Mouse (Mus musculus): ENCODE results near the gene Dag1. TPM values are rescaled to one million over a fixed set of nuclear protein-coding genes. Genes with fewer than 3 reads are reported as not detected.

The Dag1 gene
- total RNA-seq, 2 experiments from 2014 or later, result 320 to 353 TPM

DNA sequence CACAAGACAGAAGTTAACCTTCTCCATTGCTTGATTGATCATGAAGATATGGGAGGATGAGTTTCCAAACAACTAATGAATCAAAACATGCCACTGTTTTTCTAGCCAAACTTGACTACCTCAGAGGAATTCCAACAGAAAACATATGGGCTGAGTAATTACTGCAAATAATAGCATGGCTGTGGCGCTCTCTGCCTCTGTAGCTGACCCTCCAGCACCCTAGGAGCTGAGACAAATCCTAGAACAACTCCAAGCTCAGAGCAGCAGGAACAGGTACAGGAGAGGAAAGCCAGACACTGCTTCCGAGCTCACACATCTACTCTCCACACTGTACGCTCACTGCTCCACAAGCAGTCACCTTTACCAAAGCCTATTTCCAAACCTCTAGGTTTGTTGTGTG is 24.9 kb downstream of the Dag1 start:
- intact Hi-C loops (cut with DNase I), result loop anchor here (2.0 kb wide), 1 partner anchor 26 kb away; no protein-coding TSS in a partner anchor
- no peak for DNase-seq

- DNase-seq, result no peak
- intact Hi-C loops (cut with DNase I), result loop anchor here (2.0 kb wide), 1 partner anchor 26 kb away; no protein-coding TSS in a partner anchor
Measured at GRCm38 (mm10) chr9:108238402-108238801, 25.4 kb downstream of the Dag1 start.

- no peak for DNase-seq
- intact Hi-C loops (cut with DNase I), result no loop called here
Measured at GRCm38 (mm10) chr9:108234682-108235081, 29.1 kb downstream of the Dag1 start.

DNA sequence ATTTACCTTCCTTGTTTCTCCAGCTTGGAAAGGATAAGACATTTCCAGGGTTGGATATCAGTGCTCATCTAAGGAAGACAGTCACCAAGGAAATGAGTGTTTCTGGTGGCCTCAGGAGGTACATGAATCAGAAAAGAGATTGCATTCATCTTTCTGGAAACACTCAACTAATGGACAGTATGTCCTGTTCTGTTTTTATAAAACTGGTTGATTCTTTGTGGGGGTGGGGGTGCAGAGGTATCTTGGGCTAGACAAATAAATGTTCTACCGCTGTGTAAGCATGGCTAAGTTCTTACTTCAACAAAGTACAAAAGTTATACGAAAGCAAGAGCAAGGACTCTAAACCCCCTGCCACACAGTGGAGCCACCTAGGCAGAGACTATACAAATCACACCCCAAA is 30.9 kb downstream of the Dag1 start:
- intact Hi-C loops (cut with DNase I), result no loop called here
- no peak for DNase-seq

GRCm38 (mm10) chr9:108227911-108228649 is 35.7 kb downstream of the Dag1 start:
- intact Hi-C loops (cut with DNase I), result no loop called here
- DNase-seq, result no peak

GRCm38 (mm10) chr9:108225166-108225565 is 38.6 kb downstream of the Dag1 start:
- DNase-seq, result no peak
- intact Hi-C loops (cut with DNase I), result no loop called here

DNA sequence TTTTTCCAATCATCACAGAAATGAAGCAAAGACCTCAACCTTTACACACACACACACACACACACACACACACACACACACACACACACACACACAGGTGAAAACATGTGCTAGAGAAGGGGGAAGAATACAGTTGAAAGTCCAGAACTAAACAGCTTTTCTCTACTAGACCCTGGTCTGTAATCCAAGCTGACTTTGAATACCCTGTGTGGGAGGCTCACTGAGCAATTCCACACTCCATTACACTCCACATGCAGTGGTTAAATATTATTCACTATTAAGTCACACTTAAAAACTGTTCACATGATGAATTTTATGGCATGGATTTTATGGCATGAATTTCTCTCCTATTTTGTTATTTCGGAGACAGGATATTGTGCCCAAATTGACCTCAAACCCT is 40.1 kb downstream of the Dag1 start:
- intact Hi-C loops (cut with DNase I), result loop anchor here (5.0 kb wide), 1 partner anchor 39 kb away; the partner anchor contains the start of gene Dag1
- DNase-seq, result no peak

DNA sequence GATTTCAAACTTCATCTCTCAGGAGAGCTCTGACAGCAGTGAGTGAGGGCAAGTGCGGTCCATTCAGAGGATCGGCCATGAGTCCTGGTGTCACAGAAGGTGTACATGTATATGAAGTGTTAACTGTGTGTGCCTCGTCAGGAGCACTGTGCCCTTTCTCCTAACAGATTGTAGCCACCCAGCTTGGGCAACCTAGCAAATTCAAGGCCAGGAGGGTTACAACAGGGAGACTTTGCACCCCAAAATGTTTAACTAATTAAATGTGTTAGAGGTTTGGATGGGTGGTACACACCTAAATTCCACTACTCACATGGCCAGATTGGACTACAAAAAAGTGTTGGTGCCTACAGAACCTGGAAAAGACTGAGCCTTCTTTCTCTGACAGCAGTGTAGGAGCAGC is 42.2 kb downstream of the Dag1 start:
- intact Hi-C loops (cut with DNase I), result loop anchor here (5.0 kb wide), 1 partner anchor 41 kb away; the partner anchor contains the start of gene Dag1

GRCm38 (mm10) chr9:108220380-108220774 is 43.4 kb downstream of the Dag1 start:
- intact Hi-C loops (cut with DNase I), result loop anchor here (5.0 kb wide), 1 partner anchor 42 kb away; the partner anchor contains the start of gene Dag1
- DNase-seq, result peak; percentile 25 to 48

More for the DNA sequence above, 42.2 kb downstream of the Dag1 start:
- DNase-seq, result no peak

- DNase-seq, result no peak
- intact Hi-C loops (cut with DNase I), result loop anchor here (5.0 kb wide), 1 partner anchor 42 kb away; the partner anchor contains the start of gene Dag1
Measured at GRCm38 (mm10) chr9:108219766-108220379, 43.9 kb downstream of the Dag1 start.

- no peak for DNase-seq
- intact Hi-C loops (cut with DNase I), result no loop called here
Measured at GRCm38 (mm10) chr9:108217936-108218543, 45.7 kb downstream of the Dag1 start.

GRCm38 (mm10) chr9:108217406-108217805 is 46.4 kb downstream of the Dag1 start:
- intact Hi-C loops (cut with DNase I), result no loop called here
- no peak for DNase-seq

GRCm38 (mm10) chr9:108213105-108213504 is 50.7 kb downstream of the Dag1 start:
- DNase-seq, result no peak
- intact Hi-C loops (cut with DNase I), result loop anchor here (2.0 kb wide), 1 partner anchor 26 kb away; no protein-coding TSS in a partner anchor

DNA sequence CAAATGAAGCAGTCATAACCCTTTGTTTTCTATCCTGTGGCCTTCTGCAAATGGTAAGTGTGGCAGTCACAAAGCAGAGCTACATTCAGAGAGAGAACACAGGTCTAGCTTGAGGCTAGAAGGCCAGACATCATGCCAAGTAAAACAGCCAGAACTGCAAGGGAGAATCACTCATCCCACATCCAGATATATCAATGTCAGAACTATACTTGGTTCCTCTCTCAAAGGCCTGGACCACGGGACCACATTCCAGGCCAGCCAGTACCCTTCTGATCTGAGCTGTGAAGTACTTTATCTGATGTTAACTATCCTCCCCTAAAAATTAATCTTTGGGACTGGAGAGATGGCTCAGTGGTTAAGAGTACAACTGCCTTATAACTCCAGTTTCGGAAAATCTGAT is 51.3 kb downstream of the Dag1 start:
- intact Hi-C loops (cut with DNase I), result loop anchor here (2.0 kb wide), 1 partner anchor 26 kb away; no protein-coding TSS in a partner anchor
- DNase-seq, result no peak

GRCm38 (mm10) chr9:108205571-108205901 is 58.2 kb downstream of the Dag1 start:
- DNase-seq, result no peak
- intact Hi-C loops (cut with DNase I), result no loop called here

DNA sequence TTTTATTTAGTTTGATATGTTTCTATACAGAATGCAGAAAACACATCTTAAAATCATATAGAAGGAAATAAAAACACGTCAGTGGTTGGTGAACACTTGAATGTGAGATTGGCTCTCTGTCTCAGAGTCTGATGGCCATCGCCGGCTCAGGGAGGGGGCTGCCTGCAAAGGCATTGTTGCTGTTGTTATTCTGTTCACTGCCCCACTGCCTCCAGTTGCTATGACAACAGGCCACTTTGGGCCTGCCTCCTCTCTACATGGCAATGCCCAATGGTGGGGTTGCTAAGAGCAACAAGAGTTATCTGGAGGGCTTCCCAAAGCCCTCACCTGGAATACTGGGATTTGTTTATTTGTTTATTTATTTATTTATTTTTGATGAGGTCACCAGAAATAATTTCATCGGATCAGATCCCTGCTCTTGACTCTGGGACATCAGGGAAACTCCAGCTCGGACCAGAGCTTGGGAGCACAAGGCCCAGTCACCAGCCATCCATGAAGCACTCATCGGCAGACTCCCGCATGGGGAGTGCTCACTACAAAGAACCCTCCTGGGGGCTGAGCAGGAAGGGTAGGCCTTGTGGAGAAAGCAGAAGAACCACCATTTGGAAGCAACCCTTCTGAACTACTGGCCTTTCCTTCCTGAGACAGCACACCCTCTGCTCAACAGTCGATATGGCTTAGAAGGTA is 58.7 kb downstream of the Dag1 start:
- DNase-seq, result no peak
- intact Hi-C loops (cut with DNase I), result loop anchor here (5.0 kb wide), 2 partner anchors 57 to 68 kb away; partner anchors contain the start of gene Dag1

DNA sequence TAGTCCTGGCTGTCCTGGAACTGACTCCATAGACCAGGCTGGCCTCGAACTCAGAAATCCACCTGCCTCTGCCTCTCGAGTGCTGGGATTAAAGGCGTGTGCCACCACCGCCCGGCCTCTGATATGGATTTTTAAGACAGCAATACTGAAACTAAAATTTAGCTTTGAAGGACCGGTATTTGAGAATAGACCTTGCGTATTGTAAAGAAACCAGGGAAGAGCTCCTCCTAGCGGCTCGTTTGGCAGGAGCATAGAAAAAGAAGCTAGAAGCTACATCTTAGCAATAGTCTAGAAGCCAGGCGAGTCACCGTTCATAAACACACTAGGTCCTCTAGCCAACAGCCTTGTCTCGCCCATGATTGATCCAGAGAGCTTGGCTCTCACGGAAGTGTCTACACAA is 60.7 kb downstream of the Dag1 start:
- DNase-seq, result peak; percentile 69 to 76
- intact Hi-C loops (cut with DNase I), result loop anchor here (5.0 kb wide), 2 partner anchors 59 to 66 kb away; partner anchors contain the start of gene Dag1

DNA sequence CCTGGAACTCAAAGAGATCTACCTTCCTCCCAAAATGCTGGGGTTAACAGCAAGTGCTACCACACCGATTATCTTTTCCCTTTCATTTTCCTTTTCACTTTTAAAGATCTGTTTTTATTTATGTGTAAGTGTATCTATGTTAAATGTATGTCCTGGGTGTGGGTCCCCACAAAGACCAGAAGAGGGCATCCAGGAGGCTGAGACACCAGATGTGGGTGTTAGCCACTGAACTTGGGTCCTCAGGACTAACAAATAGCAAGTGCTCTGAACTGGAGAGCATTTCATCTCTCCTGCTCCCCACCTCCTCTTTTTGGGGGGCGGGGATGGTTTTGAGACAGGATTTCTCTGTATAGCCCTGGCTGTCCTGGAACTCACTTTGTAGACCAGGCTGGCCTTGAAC is 61.6 kb downstream of the Dag1 start:
- DNase-seq, result no peak
- intact Hi-C loops (cut with DNase I), result loop anchor here (5.0 kb wide), 2 partner anchors 60 to 65 kb away; partner anchors contain the start of gene Dag1

GRCm38 (mm10) chr9:108201160-108201559 is 62.6 kb downstream of the Dag1 start:
- intact Hi-C loops (cut with DNase I), result loop anchor here (1.0 to 5.0 kb wide), 5 partner anchors 61 to 106 kb away; partner anchors contain the start of gene Dag1
- peak; percentile 86 to 89 for DNase-seq

DNA sequence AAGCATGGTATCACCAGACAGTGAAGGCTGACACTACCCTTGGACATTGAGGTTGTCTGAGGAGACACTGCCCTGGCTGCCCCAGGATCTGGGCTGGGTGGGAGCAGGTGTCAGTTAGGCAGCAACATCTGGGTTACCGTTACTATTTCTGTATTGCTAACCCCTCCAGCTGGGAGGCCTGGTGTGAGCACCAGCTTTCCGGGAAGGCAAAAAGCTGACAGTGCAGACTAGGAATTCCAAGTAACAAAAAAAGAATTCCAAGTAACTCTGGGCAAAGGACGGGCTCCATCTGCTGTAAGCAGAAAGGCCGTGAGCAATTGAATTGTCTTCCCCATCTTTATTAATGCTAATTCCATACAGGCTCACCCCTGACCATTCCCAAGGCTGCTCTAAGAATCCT is 65.1 kb downstream of the Dag1 start:
- intact Hi-C loops (cut with DNase I), result no loop called here
- DNase-seq, result no peak

All from heart, postnatal 36 days (tissue).